Mouse (Mus musculus): ENCODE data around the gene Lrrc41. TPM values are rescaled to one million over a fixed set of nuclear protein-coding genes. Genes with fewer than 3 reads are reported as not detected.

Gene Lrrc41
- polyA plus RNA-seq, 1 experiment from 2014 or later = 66.4 TPM

DNA sequence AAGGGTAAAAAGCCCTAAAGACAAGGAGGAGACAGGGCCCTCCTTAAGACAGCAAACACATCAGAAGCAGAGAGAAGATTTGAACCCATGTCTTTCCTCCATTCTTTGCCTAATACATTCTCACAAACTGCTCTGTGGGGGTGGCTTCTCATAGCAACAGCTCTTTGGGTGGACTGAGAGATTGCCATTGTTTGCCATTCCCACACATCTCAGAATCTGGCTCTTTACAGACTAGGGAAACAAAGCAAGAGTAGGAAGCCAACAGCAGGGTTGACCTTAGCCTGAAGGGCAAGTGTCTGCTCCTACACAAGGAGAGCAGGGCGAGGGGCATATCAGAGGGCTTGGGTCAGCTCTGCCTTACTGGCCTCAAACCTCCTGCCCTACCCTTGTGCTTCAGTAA lies 66.7 kb downstream of the Lrrc41 start:
- no peaks in the 10 kb centered on the region for H3K9me3 ChIP-seq
- no peak overlapping the region for H3K4me2 ChIP-seq
- no peak overlapping the region for H3K4me3 ChIP-seq
- H3K27me3 ChIP-seq = peaks cover 26% of the 10 kb centered on the region
- no peak for ATAC-seq (ENCODE audit: low FRiP score)
- no peaks in the 10 kb centered on the region for H3K36me3 ChIP-seq
- peaks cover 22% of the 10 kb centered on the region for H3K4me1 ChIP-seq (replicated peaks)
- H3K27ac ChIP-seq = no peak overlapping the region
- 62% methylated on average over 1 of the region's 1 CpGs for WGBS
- H3K9ac ChIP-seq = no peak overlapping the region

GRCm38 (mm10) chr4:116142269-116142668 lies 67.2 kb downstream of the Lrrc41 start:
- H3K4me2 ChIP-seq = no peak overlapping the region
- H3K27me3 ChIP-seq = peaks cover 26% of the 10 kb centered on the region
- no peak overlapping the region for H3K4me3 ChIP-seq
- no peak for ATAC-seq (ENCODE audit: low FRiP score)
- H3K4me1 ChIP-seq (replicated peaks) = peaks cover 22% of the 10 kb centered on the region
- H3K36me3 ChIP-seq = no peaks in the 10 kb centered on the region
- H3K9ac ChIP-seq = no peak overlapping the region
- WGBS = 58% methylated on average over 7 of the region's 7 CpGs
- H3K27ac ChIP-seq = no peak overlapping the region
- no peaks in the 10 kb centered on the region for H3K9me3 ChIP-seq

- Histone ChIP-seq H3K27me3 (peaks cover 26% of the 10 kb centered on the region), H3K9me3 (no peaks in the 10 kb centered on the region), H3K4me3 (peak overlapping the region; percentile 60), H3K36me3 (no peaks in the 10 kb centered on the region), H3K27ac (no peak overlapping the region), H3K9ac (peak overlapping the region; percentile 78; the same call in 1 of the 2 replicates), H3K4me2 (peak overlapping the region; percentile 94), H3K4me1 (replicated peaks) (peaks cover 22% of the 10 kb centered on the region)
- ATAC-seq (ENCODE audit: low FRiP score) = 0 out of 2 replicates have a peak, but pooled peaks have one; percentile 37
- 16% methylated on average over 7 of the region's 7 CpGs for WGBS
Observed at GRCm38 (mm10) chr4:116143317-116143811, 68.3 kb downstream of the Lrrc41 start.

GRCm38 (mm10) chr4:116143891-116144717 lies 69.0 kb downstream of the Lrrc41 start:
- Histone ChIP-seq H3K9me3 (no peaks in the 10 kb centered on the region), H3K36me3 (no peaks in the 10 kb centered on the region), H3K9ac (peak overlapping the region; percentile 78), H3K4me1 (replicated peaks) (peaks cover 22% of the 10 kb centered on the region), H3K4me2 (peak overlapping the region; percentile 94), H3K27me3 (peaks cover 26% of the 10 kb centered on the region), H3K4me3 (peak overlapping the region; percentile 60), H3K27ac (no peak overlapping the region)
- under 1% methylated on average over 47 of the region's 47 CpGs for WGBS
- ATAC-seq (ENCODE audit: low FRiP score) = peak; percentile 71

Other genes starting within 250 kb of the Lrrc41 start
- 4.8 and 6.4 TPM in 2 replicates for gene Mob3c, start 247.2 kb upstream of the Lrrc41 start, polyA plus RNA-seq (2015; fragmentation: Nextera tagmentation; extraction: Ambion mirVana)
- 21.3 and 23.7 TPM in 2 replicates for gene Mknk1, start 236.1 kb upstream of the Lrrc41 start, polyA plus RNA-seq (2015; fragmentation: Nextera tagmentation; extraction: Ambion mirVana)
- gene Kncn, start 190.9 kb upstream of the Lrrc41 start, polyA plus RNA-seq (2015; fragmentation: Nextera tagmentation; extraction: Ambion mirVana) = not detected in 2 replicates
- gene 6430628N08Rik, start 184.6 kb upstream of the Lrrc41 start, polyA plus RNA-seq (2015; fragmentation: Nextera tagmentation; extraction: Ambion mirVana) = 0.12 and 0.30 TPM in 2 replicates
- gene Dmbx1, start 135.3 kb upstream of the Lrrc41 start, polyA plus RNA-seq (2015; fragmentation: Nextera tagmentation; extraction: Ambion mirVana) = 12.7 and 14.3 TPM in 2 replicates
- gene Faah, start 57.3 kb upstream of the Lrrc41 start, polyA plus RNA-seq (2015; fragmentation: Nextera tagmentation; extraction: Ambion mirVana) = 13.0 and 13.3 TPM in 2 replicates
- gene Nsun4, start 21.4 kb upstream of the Lrrc41 start, polyA plus RNA-seq (2015; fragmentation: Nextera tagmentation; extraction: Ambion mirVana) = 13.8 and 15.7 TPM in 2 replicates
- 441 and 446 TPM in 2 replicates for gene Uqcrh, start 198 bp upstream of the Lrrc41 start, polyA plus RNA-seq (2015; fragmentation: Nextera tagmentation; extraction: Ambion mirVana)
- 11.4 and 12.1 TPM in 2 replicates for gene Rad54l, start 48.4 kb downstream of the Lrrc41 start, polyA plus RNA-seq (2015; fragmentation: Nextera tagmentation; extraction: Ambion mirVana)
- 62.6 and 63.7 TPM in 2 replicates for gene Pomgnt1, start 48.6 kb downstream of the Lrrc41 start, polyA plus RNA-seq (2015; fragmentation: Nextera tagmentation; extraction: Ambion mirVana)
- 1.7 and 1.9 TPM in 2 replicates for gene Lurap1, start 76.1 kb downstream of the Lrrc41 start, polyA plus RNA-seq (2015; fragmentation: Nextera tagmentation; extraction: Ambion mirVana)
- 0.19 and 0.22 TPM in 2 replicates for gene Tspan1, start 92.3 kb downstream of the Lrrc41 start, polyA plus RNA-seq (2015; fragmentation: Nextera tagmentation; extraction: Ambion mirVana)
- gene 1700042G07Rik, start 98.1 kb downstream of the Lrrc41 start, polyA plus RNA-seq (2015; fragmentation: Nextera tagmentation; extraction: Ambion mirVana) = not detected in 2 replicates
- gene Gm49337, start 98.1 kb downstream of the Lrrc41 start, polyA plus RNA-seq (2015; fragmentation: Nextera tagmentation; extraction: Ambion mirVana) = not detected in 2 replicates
- gene Pik3r3, start 146.3 kb downstream of the Lrrc41 start, polyA plus RNA-seq (2015; fragmentation: Nextera tagmentation; extraction: Ambion mirVana) = 86.2 and 86.4 TPM in 2 replicates

Measured in hindbrain, embryonic 13.5 days (tissue).